Mouse (Mus musculus) ES-E14 (cell line): ENCODE measurements at regions not wholly inside any gene's neighbourhood (a gene's known extent, or its start where the extent isn't known, plus 50 kb on each side); places are given as distances from the start of the nearest gene placed in this dataset.

Source experiments
- DNase-seq: peaks from one replicate; pipeline ENCODE4 v3.0.0-alpha.2; 2013; ENCODE audit warnings: low read depth, low spot score
- H3K27ac ChIP-seq: 2 replicates; pipeline ENCODE4 v1.5.1; 2012; ENCODE audit warnings: low read depth, mild to moderate bottlenecking, low read length, moderate library complexity, mixed read lengths; ENCODE audit not compliant: poor library complexity, insufficient read depth, severe bottlenecking
- H3K36me3 ChIP-seq: 2 replicates; pipeline ENCODE4 v1.6.1; 2012; ENCODE audit warnings: mild to moderate bottlenecking, low read length, moderate library complexity, mixed read lengths; ENCODE audit not compliant: control insufficient read depth, poor library complexity, insufficient read depth, severe bottlenecking
- H3K4me1 ChIP-seq, 2 experiments: fragments of 150-350 bp in 1 of 2; sonication (generic) in 1 of 2; 2 replicates each; pipeline ENCODE4 v1.6.1; 2012; ENCODE audit warnings: low read length in 2 of 2, mild to moderate bottlenecking in 1 of 2, mixed read lengths in 1 of 2; ENCODE audit not compliant: control insufficient read depth in 2 of 2, insufficient read depth in 2 of 2, poor library complexity in 1 of 2
- H3K4me3 ChIP-seq, 2 experiments: fragments of 150-350 bp in 1 of 2; sonication (generic) in 1 of 2; 2 replicates each; pipeline ENCODE4 v1.5.1; 2012; ENCODE audit warnings: low read length in 2 of 2, low read depth in 1 of 2, mild to moderate bottlenecking in 1 of 2, mixed read lengths in 1 of 2; ENCODE audit not compliant: insufficient read depth in 1 of 2, poor library complexity in 1 of 2, severe bottlenecking in 1 of 2
- H3K9ac ChIP-seq: 2 replicates; pipeline ENCODE4 v1.6.1; 2012; ENCODE audit warnings: low read depth, mild to moderate bottlenecking, low read length, mixed read lengths; ENCODE audit not compliant: poor library complexity, insufficient read depth, severe bottlenecking
- H3K9me3 ChIP-seq: fragments of 150-350 bp; sonication (generic); 2 replicates; pipeline ENCODE4 v1.6.1; 2012; ENCODE audit warnings: low read depth, mild to moderate bottlenecking, low read length; ENCODE audit not compliant: control insufficient read depth, insufficient read depth
- CHD2 ChIP-seq: IDR thresholded peaks from 2 replicates; pipeline ENCODE4 v1.6.1; 2014; ENCODE audit warnings: mild to moderate bottlenecking, low read depth, low read length, inconsistent platforms
- HCFC1 ChIP-seq: IDR thresholded peaks from 2 replicates; pipeline ENCODE4 v1.6.1; 2012; ENCODE audit warnings: low read length, inconsistent platforms, borderline replicate concordance; ENCODE audit not compliant: insufficient read depth
- MAFK ChIP-seq: IDR thresholded peaks from 2 replicates; pipeline ENCODE4 v1.6.1; 2014; ENCODE audit warnings: mild to moderate bottlenecking, low read depth, low read length, inconsistent platforms; ENCODE audit not compliant: insufficient read depth
- ZC3H11A ChIP-seq: IDR thresholded peaks from 2 replicates; pipeline ENCODE4 v1.6.1; 2012; ENCODE audit warnings: low read depth, mild to moderate bottlenecking, inconsistent platforms, low read length, borderline replicate concordance
- ZNF384 ChIP-seq: IDR thresholded peaks from 2 replicates; pipeline ENCODE4 v1.6.1; 2012; ENCODE audit warnings: low read depth, low read length, inconsistent platforms
- in situ Hi-C, 2 experiments: fragments of 600-800 bp; cut with MboI; formaldehyde crosslinking; loops; one replicate each; pipeline ENCODE4 v1.15.1; 2025; ENCODE audit warnings: low sequenced_read_pairs in 2 of 2, inconsistent platforms in 1 of 2; ENCODE audit not compliant: unreplicated experiment in 2 of 2

- Histone ChIP-seq H3K4me1 (no peaks in the 10 kb centered on the region), H3K27ac (no peak overlapping the region), H3K9ac (no peak overlapping the region), H3K4me3 (no peak overlapping the region), H3K36me3 (no peaks in the 10 kb centered on the region), H3K9me3 (no peaks in the 10 kb centered on the region)
- in situ Hi-C loops = no loop called here
- DNase-seq = no peak
- TF ChIP-seq ZC3H11A (no peak), HCFC1 (no peak), ZNF384 (no peak), MAFK (no peak), CHD2 (no peak)
Measured at GRCm38 (mm10) chr9:101612971-101613370, 248.7 kb upstream of the 9630041A04Rik start.

- H3K4me1 ChIP-seq = no peaks in the 10 kb centered on the region
- H3K36me3 ChIP-seq = no peaks in the 10 kb centered on the region
- H3K9ac ChIP-seq = no peak overlapping the region
- H3K9me3 ChIP-seq = no peaks in the 10 kb centered on the region
- no peak overlapping the region for H3K27ac ChIP-seq
- no peak for DNase-seq
- in situ Hi-C loops = no loop called here
- no peak overlapping the region for H3K4me3 ChIP-seq
- TF ChIP-seq ZC3H11A (no peak), CHD2 (no peak), ZNF384 (no peak)
Measured at GRCm38 (mm10) chr9:101612571-101612970, 249.1 kb upstream of the 9630041A04Rik start.

GRCm38 (mm10) chr9:101611481-101611880 is 250.2 kb upstream of the 9630041A04Rik start:
- TF ChIP-seq ZNF384 = no peak
- no peak for TF ChIP-seq HCFC1
- TF ChIP-seq CHD2 = no peak
- TF ChIP-seq ZC3H11A = no peak
- TF ChIP-seq MAFK = no peak
- peak; percentile 43 for DNase-seq
- Histone ChIP-seq H3K4me3 (no peak overlapping the region), H3K9me3 (no peaks in the 10 kb centered on the region), H3K4me1 (no peaks in the 10 kb centered on the region), H3K36me3 (no peaks in the 10 kb centered on the region), H3K27ac (no peak overlapping the region), H3K9ac (no peak overlapping the region)
- in situ Hi-C loops = no loop called here

GRCm38 (mm10) chr9:101610806-101611443 is 250.7 kb upstream of the 9630041A04Rik start:
- no peak for DNase-seq
- H3K36me3 ChIP-seq = no peaks in the 10 kb centered on the region
- H3K9ac ChIP-seq = no peak overlapping the region
- no peak overlapping the region for H3K27ac ChIP-seq
- no peak overlapping the region for H3K4me3 ChIP-seq
- no peak for TF ChIP-seq ZNF384
- no peak for TF ChIP-seq HCFC1
- TF ChIP-seq CHD2 = no peak
- no peak for TF ChIP-seq ZC3H11A
- TF ChIP-seq MAFK = no peak
- no peaks in the 10 kb centered on the region for H3K4me1 ChIP-seq
- no peaks in the 10 kb centered on the region for H3K9me3 ChIP-seq
- in situ Hi-C loops = no loop called here

GRCm38 (mm10) chr9:101610338-101610737 is 251.3 kb upstream of the 9630041A04Rik start:
- TF ChIP-seq ZC3H11A = no peak
- no peak for TF ChIP-seq ZNF384
- TF ChIP-seq CHD2 = no peak
- TF ChIP-seq MAFK = no peak
- no peak for TF ChIP-seq HCFC1
- H3K27ac ChIP-seq = no peak overlapping the region
- DNase-seq = no peak
- no peaks in the 10 kb centered on the region for H3K4me1 ChIP-seq
- no peak overlapping the region for H3K9ac ChIP-seq
- H3K36me3 ChIP-seq = no peaks in the 10 kb centered on the region
- in situ Hi-C loops = no loop called here
- no peak overlapping the region for H3K4me3 ChIP-seq
- H3K9me3 ChIP-seq = no peaks in the 10 kb centered on the region
